Mouse (Mus musculus) C2C12 (cell line): ENCODE results near the gene Ubac2. TPM values are rescaled to one million over a fixed set of nuclear protein-coding genes. Genes with fewer than 3 reads are reported as not detected.
A peak's percentile ranks its signal among the peaks of the same experiment; 100 is the strongest.

Experiments used
- H3K27me3 ChIP-seq: one replicate; pipeline ENCODE4 v1.6.1; 2011; ENCODE audit not compliant: control insufficient read depth, insufficient read depth, insufficient read length
- H3K36me3 ChIP-seq: one replicate; pipeline ENCODE4 v1.6.1; 2011; ENCODE audit not compliant: control insufficient read depth, insufficient read depth
- H3K4me3 ChIP-seq: one replicate; pipeline ENCODE4 v1.5.1; 2011; ENCODE audit warnings: mild to moderate bottlenecking, control low read depth; ENCODE audit not compliant: poor library complexity, insufficient read depth, severe bottlenecking
- H3K79me2 ChIP-seq: one replicate; pipeline ENCODE4 v1.6.1; 2011; ENCODE audit not compliant: control insufficient read depth, insufficient read depth
- H3K79me3 ChIP-seq: one replicate; pipeline ENCODE4 v1.6.1; 2011; ENCODE audit warnings: low read depth, control low read depth
- H3ac ChIP-seq: one replicate; pipeline ENCODE3; 2011; ENCODE audit warnings: low read depth; ENCODE audit not compliant: control insufficient read depth, insufficient read length
- CEBPB ChIP-seq: IDR thresholded peaks from one replicate; pipeline ENCODE4 v1.6.1; 2011; ENCODE audit warnings: low read depth, mild to moderate bottlenecking, control low read depth, moderate library complexity
- CTCF ChIP-seq: IDR thresholded peaks from one replicate; pipeline ENCODE4 v1.5.1; 2011; ENCODE audit not compliant: control insufficient read depth, insufficient read depth, insufficient read length
- FOSL1 ChIP-seq: IDR thresholded peaks from one replicate; pipeline ENCODE4 v1.8.0; 2011; ENCODE audit warnings: mild to moderate bottlenecking, low read length; ENCODE audit not compliant: poor library complexity, insufficient read depth, severe bottlenecking
- MAX ChIP-seq: IDR thresholded peaks from one replicate; pipeline ENCODE4 v1.6.1; 2011; ENCODE audit warnings: mild to moderate bottlenecking, control low read depth
- MYOD1 ChIP-seq: IDR thresholded peaks from one replicate; pipeline ENCODE4 v1.6.1; 2011; ENCODE audit warnings: low read depth; ENCODE audit not compliant: control insufficient read depth, insufficient read length
- MYOG ChIP-seq: IDR thresholded peaks from one replicate; pipeline ENCODE4 v1.6.1; 2011; ENCODE audit not compliant: control insufficient read depth, insufficient read length; ENCODE audit errors: extremely low read depth
- USF1 ChIP-seq: IDR thresholded peaks from one replicate; pipeline ENCODE4 v1.6.1; 2011; ENCODE audit warnings: low read depth, mild to moderate bottlenecking, control low read depth, moderate library complexity
- polyA plus RNA-seq: library from polyadenylated mRNA; unstranded; fragments of >200 nt; fragmentation: generic; extraction: Trizol; gene quantifications from one replicate; pipeline ENCODE4 v1.2.1, GENCODE M21; 2012; ENCODE audit warnings: missing spikeins

Gene Ubac2
- polyA plus RNA-seq, 1 experiment: 37.8 TPM

DNA sequence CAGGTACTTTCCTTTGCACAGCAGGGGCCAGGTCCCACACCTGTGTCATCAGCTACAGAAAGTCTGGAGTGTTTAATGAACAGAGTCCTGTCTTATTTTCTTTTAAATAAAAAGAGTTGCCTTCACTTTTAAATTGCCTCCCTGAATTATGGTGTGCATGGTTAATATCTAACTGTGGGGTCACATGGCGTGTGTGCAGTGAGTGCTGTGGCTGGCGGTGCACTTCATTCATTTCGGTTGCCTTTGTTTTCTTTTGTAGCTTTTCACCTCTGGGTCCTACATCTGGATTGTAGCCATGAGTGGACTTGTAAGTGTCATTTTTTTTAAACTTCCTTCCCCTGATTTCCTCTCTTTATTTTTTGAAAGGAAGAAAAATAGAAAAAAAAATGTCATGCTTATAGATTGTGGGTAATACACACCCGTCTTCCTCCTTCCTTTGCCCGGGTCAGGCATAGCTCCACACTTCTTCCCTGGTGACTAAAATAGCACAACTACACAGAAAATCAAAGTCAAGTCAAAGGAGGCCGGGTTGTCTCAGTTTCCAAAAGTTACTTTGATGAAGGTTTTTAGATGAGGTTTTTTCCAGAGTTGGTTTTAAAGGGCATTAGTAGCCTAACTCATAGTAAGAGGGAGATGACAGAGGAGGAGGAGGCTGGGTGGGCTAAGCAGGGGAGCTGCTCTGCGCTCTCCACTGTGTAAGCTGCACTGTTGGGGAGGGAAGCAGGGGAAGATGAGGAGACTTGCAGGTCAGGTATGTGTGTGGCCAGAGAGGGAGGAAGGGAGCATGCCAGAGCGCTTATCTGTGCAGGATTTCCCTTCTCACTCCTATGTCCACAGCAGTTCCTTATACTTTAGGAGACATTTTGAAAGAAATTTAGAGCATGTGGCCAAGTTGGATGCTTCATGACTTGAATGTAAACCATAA, 104.9 kb downstream of the Ubac2 start:
- TF ChIP-seq MYOD1 (no peak), USF1 (no peak), MAX (no peak), MYOG (no peak), CTCF (no peak), FOSL1 (no peak), CEBPB (no peak)
- H3K27me3 ChIP-seq: no peaks in the 10 kb centered on the region

DNA sequence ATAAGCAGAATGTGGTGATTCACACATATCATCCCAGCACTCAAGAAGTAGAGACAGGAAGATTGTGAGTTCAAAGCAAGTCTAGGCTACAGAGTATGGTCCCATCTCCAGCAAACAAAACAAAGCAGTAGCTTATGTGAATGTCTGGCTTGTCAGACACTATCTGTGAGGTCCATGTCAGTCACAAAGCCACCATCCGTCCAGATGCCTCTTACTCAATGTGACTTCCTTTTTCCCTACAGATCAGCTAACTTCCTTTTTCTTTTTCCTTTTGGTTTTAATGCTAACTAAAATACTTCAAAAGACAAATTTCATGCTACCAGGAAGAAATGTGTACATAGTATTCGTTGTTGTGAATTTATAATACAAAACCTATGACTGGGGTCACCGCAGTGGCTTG, 107.1 kb downstream of the Ubac2 start:
- no peaks in the 10 kb centered on the region for H3K36me3 ChIP-seq
- TF ChIP-seq CEBPB (no peak), MYOD1 (no peak), FOSL1 (no peak), USF1 (no peak), MYOG (no peak), MAX (no peak)
- no peaks in the 10 kb centered on the region for H3K27me3 ChIP-seq
- no peak overlapping the region for H3ac ChIP-seq
- H3K4me3 ChIP-seq: no peak overlapping the region
- peaks cover 2% of the 10 kb centered on the region for H3K79me3 ChIP-seq
- H3K79me2 ChIP-seq: no peaks in the 10 kb centered on the region

More for the DNA sequence above, 104.9 kb downstream of the Ubac2 start:
- Histone ChIP-seq H3K36me3 (no peaks in the 10 kb centered on the region), H3K79me2 (no peaks in the 10 kb centered on the region), H3K79me3 (no peaks in the 10 kb centered on the region), H3K4me3 (no peak overlapping the region), H3ac (no peak overlapping the region)

DNA sequence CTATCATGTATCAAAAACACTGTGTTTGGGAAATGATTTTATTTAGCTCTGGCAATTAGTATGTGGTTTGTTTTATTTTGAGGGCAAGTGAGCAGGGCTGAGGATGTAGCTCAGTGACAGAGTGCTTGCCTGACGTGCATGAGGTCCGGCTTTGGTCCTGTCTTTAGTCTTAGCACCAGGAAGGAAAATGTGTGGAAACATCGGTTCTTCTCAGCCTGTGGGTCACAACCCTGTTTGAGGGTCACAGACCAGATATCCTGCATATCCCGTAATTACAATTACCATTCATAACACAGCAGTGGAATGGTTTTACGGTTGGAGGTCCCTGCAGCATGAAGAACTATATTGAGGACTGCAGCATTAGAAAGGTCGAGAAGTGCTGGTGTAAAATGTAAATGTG, 107.6 kb downstream of the Ubac2 start:
- no peak for TF ChIP-seq MYOG
- no peak for TF ChIP-seq CTCF
- TF ChIP-seq MAX: no peak
- no peak for TF ChIP-seq USF1
- TF ChIP-seq FOSL1: no peak
- no peak for TF ChIP-seq MYOD1
- TF ChIP-seq CEBPB: no peak

DNA sequence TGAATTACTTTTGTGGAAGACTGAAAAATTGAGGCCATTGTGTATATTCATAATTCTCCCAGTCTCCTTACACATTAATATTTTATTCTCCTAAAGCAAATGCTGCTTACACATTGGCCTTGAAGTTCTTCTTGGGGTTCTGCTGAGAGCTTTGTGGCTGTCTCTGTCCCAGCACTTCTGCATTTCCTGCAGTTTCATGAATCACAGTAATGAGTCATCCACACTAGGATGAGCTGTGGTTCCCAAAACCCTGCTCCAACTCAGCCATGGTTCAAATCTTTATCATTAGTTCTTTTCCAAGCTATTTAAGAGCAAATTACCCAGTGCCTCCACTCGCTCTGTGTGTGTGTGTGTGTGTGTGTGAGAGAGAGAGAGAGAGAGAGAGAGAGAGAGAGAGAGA, 108.9 kb downstream of the Ubac2 start:
- Histone ChIP-seq H3K4me3 (no peak overlapping the region), H3K27me3 (no peaks in the 10 kb centered on the region), H3ac (no peak overlapping the region), H3K36me3 (no peaks in the 10 kb centered on the region), H3K79me3 (peaks cover 2% of the 10 kb centered on the region), H3K79me2 (no peaks in the 10 kb centered on the region)
- TF ChIP-seq CTCF (no peak), FOSL1 (peak; percentile 45), MYOD1 (no peak)

More for the DNA sequence above, 107.6 kb downstream of the Ubac2 start:
- Histone ChIP-seq H3K27me3 (no peaks in the 10 kb centered on the region), H3K36me3 (no peaks in the 10 kb centered on the region), H3K79me3 (peaks cover 2% of the 10 kb centered on the region), H3K4me3 (no peak overlapping the region), H3K79me2 (no peaks in the 10 kb centered on the region), H3ac (no peak overlapping the region)

DNA sequence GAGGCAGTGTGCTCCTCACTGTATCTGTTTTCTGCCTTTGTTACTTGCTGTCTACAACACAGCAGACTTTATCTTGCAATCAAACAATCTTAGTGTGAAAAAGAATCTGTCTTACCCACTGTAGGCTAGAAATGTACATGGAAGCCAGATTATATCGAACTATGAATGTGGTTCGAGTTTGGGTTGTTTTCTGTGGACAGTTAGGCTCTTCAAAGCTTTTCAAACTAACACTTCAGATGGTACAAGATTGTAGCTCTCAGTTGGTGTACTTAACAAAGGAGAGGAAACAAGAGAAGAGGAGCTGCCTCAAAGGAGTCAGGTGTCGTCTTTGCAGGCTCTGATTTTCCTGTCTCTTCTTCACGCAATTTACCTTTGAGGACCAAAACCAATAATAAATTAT, 109.3 kb downstream of the Ubac2 start:
- no peak overlapping the region for H3ac ChIP-seq
- no peaks in the 10 kb centered on the region for H3K27me3 ChIP-seq
- no peaks in the 10 kb centered on the region for H3K79me2 ChIP-seq
- no peak for TF ChIP-seq MAX
- no peak for TF ChIP-seq MYOD1
- no peak for TF ChIP-seq CTCF
- no peak for TF ChIP-seq CEBPB
- TF ChIP-seq USF1: no peak
- no peak for TF ChIP-seq FOSL1
- no peak for TF ChIP-seq MYOG
- H3K4me3 ChIP-seq: no peak overlapping the region
- peaks cover 2% of the 10 kb centered on the region for H3K79me3 ChIP-seq
- no peaks in the 10 kb centered on the region for H3K36me3 ChIP-seq

DNA sequence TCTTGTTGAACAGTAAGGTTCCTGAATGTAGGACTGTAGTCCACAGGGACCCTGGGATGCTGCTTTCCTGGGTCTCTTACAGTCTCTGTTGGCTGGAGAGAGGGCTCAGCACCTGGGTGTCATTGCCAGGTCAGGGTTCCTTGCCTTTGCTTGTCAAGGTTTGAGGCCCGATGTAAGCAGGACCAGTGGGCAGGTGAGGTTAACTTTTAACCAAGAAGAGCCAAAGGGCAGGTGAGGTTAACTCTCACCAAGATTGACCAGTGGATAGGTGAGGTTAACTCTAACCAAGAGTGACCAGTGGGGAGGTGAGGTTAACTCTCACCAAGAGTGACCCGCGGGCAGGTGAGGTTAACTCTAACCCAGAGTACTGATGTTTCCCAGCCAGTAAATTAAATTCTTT, 110.9 kb downstream of the Ubac2 start:
- H3K79me2 ChIP-seq: no peaks in the 10 kb centered on the region
- H3ac ChIP-seq: no peak overlapping the region
- no peaks in the 10 kb centered on the region for H3K27me3 ChIP-seq
- H3K4me3 ChIP-seq: no peak overlapping the region
- peaks cover 5% of the 10 kb centered on the region for H3K36me3 ChIP-seq
- H3K79me3 ChIP-seq: peaks cover 2% of the 10 kb centered on the region
- no peak for TF ChIP-seq CEBPB
- no peak for TF ChIP-seq MAX
- TF ChIP-seq MYOD1: no peak
- TF ChIP-seq CTCF: no peak
- no peak for TF ChIP-seq USF1
- no peak for TF ChIP-seq FOSL1
- TF ChIP-seq MYOG: no peak
